Mouse (Mus musculus): ENCODE measurements around the gene Jakmip3. TPM values are rescaled to one million over a fixed set of nuclear protein-coding genes. Genes with fewer than 3 reads are reported as not detected.

Gene Jakmip3
- polyA plus RNA-seq (2015; fragmentation: Nextera tagmentation; extraction: Ambion mirVana): 0.10 TPM in 1 of 2 replicates, not detected in the other

GRCm38 (mm10) chr7:138940612-138941461 lies at the start of gene Jakmip3:
Jakmip3 (plus strand) TSS chr7:138940730.
- WGBS: 1% methylated on average over 78 of the region's 78 CpGs

GRCm38 (mm10) chr7:138898122-138898521 lies 42.4 kb upstream of the Jakmip3 start:
- H3K36me3 ChIP-seq: peaks cover 68% of the 10 kb centered on the region

More at GRCm38 (mm10) chr7:138940612-138941461, at the start of gene Jakmip3:
- peaks cover 5% of the 10 kb centered on the region for H3K9me3 ChIP-seq
- peaks cover 15% of the 10 kb centered on the region for H3K4me1 ChIP-seq
- no peak for ATAC-seq (ENCODE audit: extremely low read depth, insufficient number of reproducible peaks, low FRiP score, low TSS enrichment)
- peak within 1 kb of the TSS; percentile 62 for H3K9ac ChIP-seq
- H3K27me3 ChIP-seq (replicated peaks): peaks cover 82% of the 10 kb centered on the region
- no peaks in the 10 kb centered on the region for H3K36me3 ChIP-seq
- peak within 1 kb of the TSS; percentile 59 for H3K4me3 ChIP-seq
- no peak within 1 kb of the TSS for H3K27ac ChIP-seq (replicated peaks)
- peak within 1 kb of the TSS; percentile 91 for H3K4me2 ChIP-seq

GRCm38 (mm10) chr7:138898743-138899142 lies 41.8 kb upstream of the Jakmip3 start:
- H3K27me3 ChIP-seq (replicated peaks): no peaks in the 10 kb centered on the region
- no peak overlapping the region for H3K27ac ChIP-seq (replicated peaks)
- H3K4me2 ChIP-seq: no peak overlapping the region
- H3K36me3 ChIP-seq: peaks cover 62% of the 10 kb centered on the region
- H3K9ac ChIP-seq: no peak overlapping the region
- ATAC-seq (ENCODE audit: extremely low read depth, insufficient number of reproducible peaks, low FRiP score, low TSS enrichment): no peak
- peaks cover 13% of the 10 kb centered on the region; the same call in 1 of the 2 replicates for H3K4me1 ChIP-seq
- no peak overlapping the region for H3K4me3 ChIP-seq
- WGBS: 76% methylated on average over 4 of the region's 4 CpGs
- no peaks in the 10 kb centered on the region for H3K9me3 ChIP-seq

More at GRCm38 (mm10) chr7:138898122-138898521, 42.4 kb upstream of the Jakmip3 start:
- H3K27me3 ChIP-seq (replicated peaks): no peaks in the 10 kb centered on the region
- WGBS: 65% methylated on average over 2 of the region's 2 CpGs
- H3K4me2 ChIP-seq: no peak overlapping the region
- H3K4me3 ChIP-seq: no peak overlapping the region
- no peaks in the 10 kb centered on the region for H3K9me3 ChIP-seq
- H3K4me1 ChIP-seq: peaks cover 10% of the 10 kb centered on the region; the same call in 1 of the 2 replicates
- no peak for ATAC-seq (ENCODE audit: extremely low read depth, insufficient number of reproducible peaks, low FRiP score, low TSS enrichment)
- H3K9ac ChIP-seq: no peak overlapping the region
- no peak overlapping the region for H3K27ac ChIP-seq (replicated peaks)

- Histone ChIP-seq H3K4me2 (no peak overlapping the region), H3K27ac (replicated peaks) (no peak overlapping the region), H3K9me3 (no peaks in the 10 kb centered on the region), H3K27me3 (replicated peaks) (no peaks in the 10 kb centered on the region), H3K4me3 (no peak overlapping the region), H3K9ac (0 out of 2 replicates have a peak overlapping the region, but pooled peaks have one; percentile 8), H3K4me1 (peaks cover 50% of the 10 kb centered on the region), H3K36me3 (peaks cover 15% of the 10 kb centered on the region)
- WGBS: 57% methylated on average over 7 of the region's 7 CpGs
- no peak for ATAC-seq (ENCODE audit: extremely low read depth, insufficient number of reproducible peaks, low FRiP score, low TSS enrichment)
Observed at GRCm38 (mm10) chr7:138903886-138904435, 36.6 kb upstream of the Jakmip3 start.

- H3K27me3 ChIP-seq (replicated peaks): no peaks in the 10 kb centered on the region
- H3K36me3 ChIP-seq: peaks cover 3% of the 10 kb centered on the region; the same call in 1 of the 2 replicates
- 37% methylated on average over 1 of the region's 1 CpGs for WGBS
- peak overlapping the region; percentile 89 for H3K4me3 ChIP-seq
- H3K27ac ChIP-seq (replicated peaks): peak overlapping the region; percentile 92
- H3K9me3 ChIP-seq: no peaks in the 10 kb centered on the region
- peak overlapping the region; percentile 99 for H3K9ac ChIP-seq
- H3K4me1 ChIP-seq: peaks cover 60% of the 10 kb centered on the region
- ATAC-seq (ENCODE audit: extremely low read depth, insufficient number of reproducible peaks, low FRiP score, low TSS enrichment): no peak
- peak overlapping the region; percentile 83 for H3K4me2 ChIP-seq
Observed at GRCm38 (mm10) chr7:138906441-138906840, 34.1 kb upstream of the Jakmip3 start.

GRCm38 (mm10) chr7:138907043-138907442 lies 33.5 kb upstream of the Jakmip3 start:
- peak; percentile 58; the same call in 1 of the 2 replicates for ATAC-seq (ENCODE audit: extremely low read depth, insufficient number of reproducible peaks, low FRiP score, low TSS enrichment)
- Histone ChIP-seq H3K27me3 (replicated peaks) (no peaks in the 10 kb centered on the region), H3K9me3 (no peaks in the 10 kb centered on the region)

GRCm38 (mm10) chr7:138907976-138908375 lies 32.6 kb upstream of the Jakmip3 start:
- no peak for ATAC-seq (ENCODE audit: extremely low read depth, insufficient number of reproducible peaks, low FRiP score, low TSS enrichment)
- no peaks in the 10 kb centered on the region for H3K9me3 ChIP-seq
- peak overlapping the region; percentile 89 for H3K4me3 ChIP-seq
- no peaks in the 10 kb centered on the region for H3K27me3 ChIP-seq (replicated peaks)
- 44% methylated on average over 5 of the region's 5 CpGs for WGBS
- H3K36me3 ChIP-seq: peaks cover 3% of the 10 kb centered on the region; the same call in 1 of the 2 replicates
- peak overlapping the region; percentile 99 for H3K9ac ChIP-seq
- H3K27ac ChIP-seq (replicated peaks): peak overlapping the region; percentile 92
- H3K4me2 ChIP-seq: peak overlapping the region; percentile 83
- peaks cover 53% of the 10 kb centered on the region for H3K4me1 ChIP-seq

More at GRCm38 (mm10) chr7:138907043-138907442, 33.5 kb upstream of the Jakmip3 start:
- Histone ChIP-seq H3K36me3 (peaks cover 3% of the 10 kb centered on the region; the same call in 1 of the 2 replicates), H3K9ac (peak overlapping the region; percentile 99), H3K4me3 (peak overlapping the region; percentile 89), H3K4me1 (peaks cover 60% of the 10 kb centered on the region), H3K4me2 (peak overlapping the region; percentile 83), H3K27ac (replicated peaks) (peak overlapping the region; percentile 92)
- 3% methylated on average over 7 of the region's 7 CpGs for WGBS

- Histone ChIP-seq H3K4me1 (peaks cover 49% of the 10 kb centered on the region), H3K9me3 (no peaks in the 10 kb centered on the region), H3K9ac (peak overlapping the region; percentile 99), H3K4me3 (peak overlapping the region; percentile 89), H3K36me3 (peaks cover 3% of the 10 kb centered on the region; the same call in 1 of the 2 replicates), H3K4me2 (peak overlapping the region; percentile 83), H3K27me3 (replicated peaks) (no peaks in the 10 kb centered on the region), H3K27ac (replicated peaks) (peak overlapping the region; percentile 92)
- 5% methylated on average over 10 of the region's 10 CpGs for whole genome bisulfite sequencing
- ATAC-seq (ENCODE audit: extremely low read depth, insufficient number of reproducible peaks, low FRiP score, low TSS enrichment): no peak
Observed at GRCm38 (mm10) chr7:138908768-138909276, 31.7 kb upstream of the Jakmip3 start.

- ATAC-seq (ENCODE audit: extremely low read depth, insufficient number of reproducible peaks, low FRiP score, low TSS enrichment): peak; percentile 86
- H3K27ac ChIP-seq (replicated peaks): peak within 1 kb of the TSS; percentile 92
- H3K4me2 ChIP-seq: peak within 1 kb of the TSS; percentile 83
- no peaks in the 10 kb centered on the region for H3K9me3 ChIP-seq
- peak within 1 kb of the TSS; percentile 99 for H3K9ac ChIP-seq
- WGBS: under 1% methylated on average over 66 of the region's 66 CpGs
- peak within 1 kb of the TSS; percentile 89 for H3K4me3 ChIP-seq
- H3K27me3 ChIP-seq (replicated peaks): no peaks in the 10 kb centered on the region
- H3K4me1 ChIP-seq: peaks cover 44% of the 10 kb centered on the region
- peaks cover 2% of the 10 kb centered on the region; the same call in 1 of the 2 replicates for H3K36me3 ChIP-seq
Observed at GRCm38 (mm10) chr7:138909277-138910192, 31.0 kb upstream of the Jakmip3 start, which contains the start of gene Bnip3. Bnip3 (minus strand) TSS chr7:138909519.

GRCm38 (mm10) chr7:138910193-138910562 lies 30.4 kb upstream of the Jakmip3 start:
- no peaks in the 10 kb centered on the region for H3K27me3 ChIP-seq (replicated peaks)
- no peak for ATAC-seq (ENCODE audit: extremely low read depth, insufficient number of reproducible peaks, low FRiP score, low TSS enrichment)
- peak overlapping the region; percentile 79 for H3K9ac ChIP-seq
- 24% methylated on average over 7 of the region's 7 CpGs for WGBS
- no peaks in the 10 kb centered on the region for H3K36me3 ChIP-seq
- H3K4me1 ChIP-seq: peaks cover 44% of the 10 kb centered on the region
- H3K4me3 ChIP-seq: peak overlapping the region; percentile 89
- H3K27ac ChIP-seq (replicated peaks): peak overlapping the region; percentile 92
- peak overlapping the region; percentile 83 for H3K4me2 ChIP-seq
- no peaks in the 10 kb centered on the region for H3K9me3 ChIP-seq

Data from heart, embryonic 13.5 days (tissue).